Mouse (Mus musculus): ENCODE data around the gene Fbxo8.

Fbxo8 gene

DNA sequence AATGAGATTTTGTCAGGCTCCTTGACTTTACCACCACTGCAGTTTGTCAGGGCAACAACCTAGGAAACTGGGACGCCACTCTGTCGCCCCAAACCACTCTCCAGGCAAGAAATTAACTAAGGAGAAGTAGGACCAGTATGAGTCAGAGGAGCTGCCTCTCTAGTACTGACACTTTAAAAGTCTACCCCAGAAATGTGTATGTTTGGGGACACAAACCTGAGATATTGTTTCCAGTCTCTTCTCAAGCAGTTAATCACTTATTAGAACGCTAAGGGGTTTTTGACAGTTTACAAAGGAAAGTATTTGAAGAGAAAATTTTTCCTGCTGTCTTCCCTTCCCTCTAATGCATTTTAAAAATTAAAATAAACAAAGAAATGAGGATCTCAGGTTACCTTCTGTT is 55.6 kb downstream of the Fbxo8 start:
- in situ Hi-C loops (cut with MboI, MseI) = no loop called here

- in situ Hi-C loops (cut with MboI, MseI) = loop anchor here (5.0 kb wide), 1 partner anchor 79 kb away; no protein-coding TSS in a partner anchor
Observed at GRCm38 (mm10) chr8:56611736-56612135, 60.8 kb downstream of the Fbxo8 start.

- in situ Hi-C loops (cut with MboI, MseI) = loop anchor here (5.0 kb wide), 1 partner anchor 82 kb away; no protein-coding TSS in a partner anchor
Observed at GRCm38 (mm10) chr8:56614235-56614634, 63.3 kb downstream of the Fbxo8 start.

- in situ Hi-C loops (cut with MboI, MseI) = no loop called here
Observed at GRCm38 (mm10) chr8:56615005-56615404, 64.1 kb downstream of the Fbxo8 start.

DNA sequence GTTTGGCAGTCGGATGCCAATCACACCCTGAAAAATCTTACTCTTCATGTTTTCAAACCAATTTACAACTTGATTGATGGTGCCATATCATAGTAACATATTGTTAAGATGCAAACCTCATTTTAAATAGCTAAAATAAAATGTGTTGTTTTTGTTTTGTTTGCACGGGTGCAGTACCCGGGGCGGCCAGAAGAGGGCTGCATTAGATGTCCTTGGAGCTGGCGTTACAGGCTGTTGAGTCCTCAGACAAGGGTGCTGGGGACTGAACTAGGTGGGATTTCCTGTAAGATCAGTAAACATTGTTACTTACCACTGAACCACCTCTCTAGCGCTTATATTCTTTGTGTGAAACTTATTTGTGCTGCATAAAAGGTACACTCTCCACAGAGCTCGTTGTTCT is 65.4 kb downstream of the Fbxo8 start:
- in situ Hi-C loops (cut with MboI, MseI) = no loop called here

DNA sequence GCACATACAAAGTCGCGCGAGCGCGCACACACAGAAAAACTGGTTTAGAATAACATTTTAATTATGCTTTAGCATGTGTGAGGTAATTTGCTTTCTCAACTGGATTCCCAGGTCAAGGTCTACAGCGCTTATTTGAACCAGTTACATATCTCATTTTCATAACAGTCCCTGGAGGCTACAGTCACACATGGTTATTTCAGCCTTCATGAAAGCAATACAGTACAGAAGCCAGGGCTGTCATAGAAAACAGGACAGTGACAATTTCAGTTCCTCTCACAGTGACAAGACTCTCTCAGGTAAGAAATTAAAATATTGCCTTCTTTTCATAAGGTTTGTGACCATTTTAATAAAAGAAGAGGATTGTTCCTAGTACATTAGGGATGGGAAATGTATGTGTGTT is 66.4 kb downstream of the Fbxo8 start:
- in situ Hi-C loops (cut with MboI, MseI) = no loop called here

DNA sequence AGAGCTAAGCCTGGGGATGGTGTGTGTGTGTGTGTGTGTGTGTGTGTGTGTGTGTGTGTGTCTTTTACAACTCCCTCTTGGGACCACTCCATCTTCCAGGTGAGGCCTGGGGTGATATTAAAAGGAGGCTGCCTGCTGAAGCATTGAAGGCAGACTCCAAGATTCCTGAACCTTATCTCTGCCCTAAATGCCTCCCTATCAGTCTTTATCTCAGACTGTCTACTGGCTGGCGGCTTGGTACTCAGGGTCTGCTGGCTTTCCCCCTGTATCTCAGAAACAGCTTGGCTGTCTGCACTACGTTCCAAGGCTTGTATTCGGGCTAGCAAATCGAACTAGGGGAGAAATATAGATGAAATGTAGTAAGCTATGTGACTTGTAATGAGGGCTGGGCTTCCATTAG is 68.2 kb downstream of the Fbxo8 start:
- in situ Hi-C loops (cut with MboI, MseI) = no loop called here

- in situ Hi-C loops (cut with MboI, MseI) = no loop called here
Observed at GRCm38 (mm10) chr8:56619571-56619970, 68.7 kb downstream of the Fbxo8 start.

DNA sequence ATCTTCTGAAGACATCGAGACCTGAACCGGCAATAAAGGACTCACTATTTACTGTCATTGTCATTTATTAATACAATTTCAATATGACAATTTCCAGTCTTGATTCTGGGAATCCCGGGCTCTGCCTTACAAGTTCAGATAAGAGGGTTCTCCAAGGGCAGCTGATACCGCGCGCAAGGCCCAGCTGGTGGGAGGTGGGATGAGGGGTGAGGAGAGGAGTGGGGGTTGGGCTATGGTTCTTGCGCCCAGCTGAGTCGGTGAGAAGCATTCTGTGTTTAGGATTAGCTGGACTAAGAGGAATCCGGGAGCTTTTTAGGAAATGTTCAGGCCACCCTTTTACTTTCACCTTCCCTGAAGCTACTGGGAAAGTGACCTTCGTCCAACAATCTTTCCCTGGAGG is 69.8 kb downstream of the Fbxo8 start:
- in situ Hi-C loops (cut with MboI, MseI) = no loop called here

DNA sequence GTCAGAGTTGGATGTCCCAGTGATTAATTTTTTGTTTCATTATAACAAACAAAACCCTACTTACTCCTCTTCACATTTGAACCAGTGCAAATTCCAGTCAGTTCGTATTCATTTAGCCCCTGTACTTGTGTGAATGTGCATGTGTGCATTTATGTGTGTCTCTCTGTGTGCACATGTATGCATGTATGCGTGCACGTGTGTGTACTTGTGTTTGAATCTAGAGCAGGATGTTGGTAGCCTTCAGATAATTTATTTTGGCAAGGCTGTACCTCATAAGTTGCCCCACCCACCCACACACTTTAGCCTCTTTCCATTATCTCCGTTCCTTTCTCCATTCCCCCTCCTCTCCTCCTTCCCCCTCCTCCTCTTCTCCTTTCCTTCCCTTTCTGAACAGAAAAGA is 70.2 kb downstream of the Fbxo8 start:
- in situ Hi-C loops (cut with MboI, MseI) = no loop called here

DNA sequence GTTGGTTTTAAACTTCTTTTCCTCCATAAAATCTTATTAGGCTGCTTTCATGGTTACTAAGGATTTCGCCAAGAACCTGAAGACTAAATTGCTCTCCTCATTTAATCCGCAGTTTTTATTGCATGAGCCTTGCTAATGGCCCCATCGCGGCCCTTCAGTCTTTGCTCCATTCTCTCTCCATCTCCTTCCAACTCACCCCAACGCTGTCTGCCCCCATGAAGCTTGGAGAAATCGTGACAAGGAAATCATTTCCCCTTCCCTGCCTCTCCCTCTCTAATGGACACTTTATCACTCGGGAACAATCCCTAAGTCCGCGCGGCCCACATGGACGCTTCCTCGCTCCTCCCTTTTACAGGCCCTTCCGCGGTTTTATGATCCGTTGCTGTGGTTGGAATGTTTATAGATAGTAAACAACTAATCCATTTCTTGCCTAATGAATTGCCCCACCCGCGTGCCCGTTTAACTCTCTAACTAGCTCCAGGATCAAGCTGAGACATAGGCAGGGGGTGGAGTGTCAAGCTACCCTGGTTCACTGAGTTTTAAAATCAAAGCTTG is 71.7 kb downstream of the Fbxo8 start:
- in situ Hi-C loops (cut with MboI, MseI) = no loop called here

DNA sequence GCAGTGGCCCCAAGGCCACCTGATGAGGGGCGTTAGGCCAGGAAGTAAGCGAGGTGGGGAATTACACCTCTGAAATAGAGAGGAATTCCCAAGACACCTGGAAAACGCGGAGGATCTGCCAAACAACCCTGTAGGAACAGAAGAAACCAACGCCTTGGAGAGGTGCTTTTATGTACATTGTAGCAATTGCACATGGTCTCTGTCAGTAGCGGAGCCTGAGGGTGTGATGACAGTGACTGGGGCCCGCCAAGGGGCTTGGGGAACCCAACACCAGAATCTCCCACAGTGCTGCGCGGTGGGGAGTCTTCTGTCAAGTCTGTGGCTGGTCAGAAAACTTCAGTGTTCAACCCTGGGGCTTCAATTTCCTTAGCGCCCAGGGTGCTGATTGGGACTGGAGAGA is 72.5 kb downstream of the Fbxo8 start:
- in situ Hi-C loops (cut with MboI, MseI) = no loop called here

DNA sequence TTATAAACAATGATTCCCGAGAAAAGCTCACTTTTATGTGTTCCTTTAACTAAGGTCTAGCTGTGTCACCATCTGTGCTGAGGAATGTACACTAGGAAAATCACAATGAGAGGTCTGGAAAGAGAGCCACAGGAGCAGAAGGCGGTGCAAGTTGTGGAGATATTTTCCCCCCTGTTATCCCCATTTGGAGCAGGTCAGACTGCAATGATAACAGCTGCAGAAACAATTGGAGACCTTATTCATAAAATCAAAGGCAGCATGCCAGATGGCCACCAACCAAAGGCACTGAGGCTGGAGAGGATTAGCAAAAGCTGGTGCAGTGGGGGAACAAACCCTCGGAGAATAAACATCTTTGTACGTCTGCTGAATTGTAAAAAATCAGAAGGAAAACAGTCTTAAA is 78.3 kb downstream of the Fbxo8 start:
- in situ Hi-C loops (cut with MboI, MseI) = no loop called here

- in situ Hi-C loops (cut with MboI, MseI) = no loop called here
Observed at GRCm38 (mm10) chr8:56639277-56639676, 88.4 kb downstream of the Fbxo8 start.

Measured in T-helper 1 cell (primary cell).